Mouse (Mus musculus) forebrain, embryonic 14.5 days (tissue): ENCODE measurements around the gene Apex2. TPM values are rescaled to one million over a fixed set of nuclear protein-coding genes. Genes with fewer than 3 reads are reported as not detected.
A peak's percentile ranks its signal among the peaks of the same experiment; 100 is the strongest.

Experiments
- ATAC-seq: fragments of 200-750 bp; cut with Nextera tagmentation; 2 replicates; pipeline ENCODE4 v1.8.0; 2017; ENCODE audit warnings: mild to moderate bottlenecking, moderate library complexity
- DNase-seq: peaks from one replicate; pipeline ENCODE4 v3.0.0-alpha.2; 2015; ENCODE audit warnings: low spot score
- H3K27ac ChIP-seq: fragments of 300-500 bp; sonication (generic); 2 replicates; pipeline ENCODE4 v1.5.1; 2014; ENCODE audit warnings: low read depth, mild to moderate bottlenecking, control low read depth, low read length, moderate library complexity
- H3K27me3 ChIP-seq: fragments of 300-500 bp; sonication (generic); replicated peaks from 2 replicates; pipeline ENCODE4 v1.6.1; 2014; ENCODE audit warnings: low read length, control low read depth, mixed read lengths; ENCODE audit not compliant: control insufficient read depth, insufficient read depth
- H3K36me3 ChIP-seq: fragments of 300-500 bp; sonication (generic); 2 replicates; pipeline ENCODE4 v1.6.1; 2014; ENCODE audit warnings: low read length, control low read depth; ENCODE audit not compliant: control insufficient read depth, insufficient read depth
- H3K4me1 ChIP-seq: fragments of 300-500 bp; sonication (generic); 2 replicates; pipeline ENCODE4 v1.6.1; 2014; ENCODE audit warnings: antibody characterized with exemption, low read length, control low read depth; ENCODE audit not compliant: control insufficient read depth, insufficient read depth
- H3K4me2 ChIP-seq: fragments of 300-500 bp; sonication (generic); 2 replicates; pipeline ENCODE4 v1.6.1; 2014; ENCODE audit warnings: mild to moderate bottlenecking, control low read depth, low read length
- H3K4me3 ChIP-seq: fragments of 300-500 bp; sonication (generic); 2 replicates; pipeline ENCODE4 v1.5.1; 2014; ENCODE audit warnings: low read depth, low read length, control low read depth
- H3K9ac ChIP-seq: fragments of 300-500 bp; sonication (generic); 2 replicates; pipeline ENCODE4 v1.6.1; 2014; ENCODE audit warnings: mild to moderate bottlenecking, low read length, control low read depth, moderate library complexity
- H3K9me3 ChIP-seq: fragments of 300-500 bp; sonication (generic); replicated peaks from 2 replicates; pipeline ENCODE4 v1.6.1; 2016; ENCODE audit warnings: low read length, control low read depth, mixed read lengths; ENCODE audit not compliant: control insufficient read depth
- WGBS: fragments of 180-500 bp; shearing (Covaris S2); extraction: QIAGEN DNeasy Blood & Tissue Kit; methylation state at CpG from one replicate; pipeline ENCODE4 v1.1.7; 2014; 5-methylcytosine and 5-hydroxymethylcytosine counted together
- polyA plus RNA-seq: library from polyadenylated mRNA; unstranded; fragments of >200 nt; fragmentation: Nextera tagmentation; extraction: Ambion mirVana; gene quantifications from 2 replicates; pipeline ENCODE4 v1.2.1, GENCODE M21; 2014

Gene Apex2
- 21.5 and 24.1 TPM in 2 replicates for polyA plus RNA-seq

GRCm38 (mm10) chrX:150589696-150590095 is at the start of gene Apex2:
Gene Apex2 (minus strand): TSS chrX:150589868.
- no peaks in the 10 kb centered on the region for H3K9me3 ChIP-seq
- peak within 1 kb of the TSS; percentile 58; the same call in 1 of the 2 replicates for H3K4me2 ChIP-seq
- H3K27me3 ChIP-seq = no peaks in the 10 kb centered on the region
- DNase-seq (no peak), ATAC-seq (no peak)
- no peaks in the 10 kb centered on the region for H3K4me1 ChIP-seq
- peak within 1 kb of the TSS; percentile 42; the same call in 1 of the 2 replicates for H3K4me3 ChIP-seq
- peaks cover 4% of the 10 kb centered on the region for H3K36me3 ChIP-seq
- H3K9ac ChIP-seq = no peak within 1 kb of the TSS
- 79% methylated on average over 5 of the region's 5 CpGs for WGBS
- no peak within 1 kb of the TSS for H3K27ac ChIP-seq

GRCm38 (mm10) chrX:150636421-150636820 is 46.8 kb upstream of the Apex2 start:
- 67% methylated on average over 1 of the region's 1 CpGs for WGBS
- H3K27me3 ChIP-seq = no peaks in the 10 kb centered on the region
- no peaks in the 10 kb centered on the region for H3K4me1 ChIP-seq
- H3K9me3 ChIP-seq = no peaks in the 10 kb centered on the region
- no peak overlapping the region for H3K4me2 ChIP-seq
- DNase-seq (no peak), ATAC-seq (no peak)
- no peak overlapping the region for H3K27ac ChIP-seq
- no peaks in the 10 kb centered on the region for H3K36me3 ChIP-seq
- no peak overlapping the region for H3K4me3 ChIP-seq
- H3K9ac ChIP-seq = no peak overlapping the region

DNA sequence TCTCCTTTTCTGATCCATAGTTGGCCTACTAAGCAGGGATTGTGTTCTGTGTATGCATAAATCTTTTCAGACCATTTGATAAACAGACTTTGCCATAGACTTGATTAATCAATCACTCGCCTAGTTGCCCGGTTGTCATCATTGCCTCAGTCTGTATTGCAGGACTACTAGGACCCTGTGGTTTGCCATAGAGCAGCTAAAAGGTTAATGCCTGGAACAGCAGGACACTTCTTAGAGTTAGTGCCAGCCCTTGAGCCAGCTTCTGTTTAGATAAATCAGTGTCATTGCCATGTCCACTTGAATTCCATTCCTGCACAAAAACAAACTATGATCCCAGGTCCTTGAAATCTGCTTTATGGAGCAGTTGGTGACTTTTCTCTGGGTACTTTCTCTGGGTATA is 9.2 kb upstream of the Apex2 start:
- H3K36me3 ChIP-seq = no peaks in the 10 kb centered on the region
- no peaks in the 10 kb centered on the region for H3K27me3 ChIP-seq
- no peaks in the 10 kb centered on the region for H3K4me1 ChIP-seq
- no peak overlapping the region for H3K27ac ChIP-seq
- H3K9me3 ChIP-seq = no peaks in the 10 kb centered on the region
- H3K9ac ChIP-seq = no peak overlapping the region
- no peak for ATAC-seq
- no peak for DNase-seq
- H3K4me3 ChIP-seq = no peak overlapping the region
- H3K4me2 ChIP-seq = no peak overlapping the region
- WGBS = 89% methylated on average over 2 of the region's 2 CpGs

GRCm38 (mm10) chrX:150595016-150595760 is 5.5 kb upstream of the Apex2 start:
- ATAC-seq = no peak
- no peaks in the 10 kb centered on the region for H3K4me1 ChIP-seq
- WGBS = 79% methylated on average over 9 of the region's 9 CpGs

DNA sequence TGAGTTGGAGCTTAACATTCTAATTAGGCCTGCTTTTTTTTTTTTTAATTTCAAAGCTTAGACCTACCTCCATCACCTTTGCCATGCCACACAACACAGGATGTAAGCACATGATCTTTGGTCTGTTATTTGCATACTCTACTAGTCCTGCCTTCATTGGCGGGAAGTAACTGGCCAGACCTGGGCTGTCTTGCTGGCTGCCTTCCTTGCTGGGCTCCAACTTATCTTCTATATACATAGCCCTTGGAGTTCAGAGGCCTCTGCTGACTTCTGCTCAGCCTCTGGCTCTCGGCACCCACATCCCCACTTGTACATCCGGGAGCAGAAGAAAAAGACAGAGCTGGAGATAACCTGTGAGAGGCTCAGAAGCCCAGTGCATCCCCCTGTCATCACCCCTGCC is 4.5 kb upstream of the Apex2 start:
- 90% methylated on average over 3 of the region's 3 CpGs for WGBS
- H3K36me3 ChIP-seq = no peaks in the 10 kb centered on the region
- no peak overlapping the region for H3K4me3 ChIP-seq
- no peak overlapping the region for H3K9ac ChIP-seq
- H3K27ac ChIP-seq = no peak overlapping the region
- no peak overlapping the region for H3K4me2 ChIP-seq
- H3K27me3 ChIP-seq = no peaks in the 10 kb centered on the region
- DNase-seq = no peak
- no peak for ATAC-seq
- no peaks in the 10 kb centered on the region for H3K4me1 ChIP-seq
- H3K9me3 ChIP-seq = no peaks in the 10 kb centered on the region

More at GRCm38 (mm10) chrX:150595016-150595760, 5.5 kb upstream of the Apex2 start:
- no peak for DNase-seq
- Histone ChIP-seq H3K9me3 (no peaks in the 10 kb centered on the region), H3K4me2 (no peak overlapping the region), H3K36me3 (no peaks in the 10 kb centered on the region), H3K27me3 (no peaks in the 10 kb centered on the region), H3K27ac (no peak overlapping the region), H3K9ac (no peak overlapping the region), H3K4me3 (no peak overlapping the region)

DNA sequence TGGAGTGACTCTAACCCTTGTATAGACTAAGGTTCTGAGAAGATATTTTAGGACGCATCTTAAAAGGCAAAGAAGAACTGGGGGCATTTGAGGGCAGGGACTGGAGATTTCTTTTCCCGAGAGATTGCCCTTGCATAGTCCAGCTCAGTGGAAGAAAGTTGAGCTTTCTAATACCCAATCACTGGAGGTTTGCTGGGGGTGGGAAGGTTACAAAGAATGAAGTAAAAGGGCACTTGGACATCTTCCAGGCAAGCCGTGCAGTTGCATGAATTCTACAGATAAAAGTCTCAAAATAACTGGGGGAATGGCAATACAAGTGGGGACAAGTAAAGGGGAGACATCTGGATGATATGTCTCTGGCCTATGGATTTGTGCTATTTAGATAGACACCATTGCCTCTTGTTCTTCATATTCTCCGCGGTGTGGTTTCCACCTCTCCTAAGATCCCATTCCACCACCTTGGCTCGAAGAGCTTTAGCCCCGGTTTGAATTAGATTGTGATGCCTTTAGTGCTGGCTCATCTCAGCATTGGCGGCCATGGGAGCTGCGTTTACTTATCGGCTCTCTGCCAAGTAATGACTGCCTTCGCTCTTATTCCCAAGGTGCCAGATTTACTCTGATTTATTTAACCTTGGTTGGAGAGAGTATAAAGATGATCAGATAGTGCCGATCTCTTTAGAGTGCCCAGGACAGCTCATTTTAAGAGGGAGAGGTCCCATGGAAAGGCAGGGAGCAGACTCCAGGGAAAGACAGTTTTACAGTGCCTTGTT is 3.8 kb upstream of the Apex2 start:
- Histone ChIP-seq H3K9me3 (no peaks in the 10 kb centered on the region), H3K4me3 (no peak overlapping the region), H3K9ac (no peak overlapping the region), H3K27me3 (no peaks in the 10 kb centered on the region), H3K4me1 (no peaks in the 10 kb centered on the region), H3K36me3 (no peaks in the 10 kb centered on the region), H3K27ac (no peak overlapping the region), H3K4me2 (no peak overlapping the region)
- 86% methylated on average over 12 of the region's 12 CpGs for WGBS
- no peak for ATAC-seq
- no peak for DNase-seq

- Histone ChIP-seq H3K36me3 (peaks cover 8% of the 10 kb centered on the region), H3K9ac (peak within 1 kb of the TSS; percentile 73), H3K4me3 (peak within 1 kb of the TSS; percentile 42), H3K4me1 (no peaks in the 10 kb centered on the region), H3K9me3 (no peaks in the 10 kb centered on the region), H3K27ac (peak within 1 kb of the TSS; percentile 80), H3K4me2 (peak within 1 kb of the TSS; percentile 58), H3K27me3 (no peaks in the 10 kb centered on the region)
- DNase-seq = peak; percentile 86
- 36% methylated on average over 35 of the region's 35 CpGs for WGBS
- peak; percentile 98 for ATAC-seq
Measured at GRCm38 (mm10) chrX:150588023-150588764, 1.5 kb downstream of the Apex2 start, which contains the start of gene Pfkfb1. Gene Pfkfb1 (plus strand): TSS chrX:150588229.

- Histone ChIP-seq H3K4me2 (no peak overlapping the region), H3K4me1 (no peaks in the 10 kb centered on the region), H3K27me3 (no peaks in the 10 kb centered on the region), H3K27ac (no peak overlapping the region), H3K36me3 (peaks cover 8% of the 10 kb centered on the region), H3K4me3 (no peak overlapping the region), H3K9me3 (no peaks in the 10 kb centered on the region), H3K9ac (no peak overlapping the region)
- 89% methylated on average over 8 of the region's 8 CpGs for WGBS
- DNase-seq (no peak), ATAC-seq (no peak)
Measured at GRCm38 (mm10) chrX:150585116-150585515, 4.6 kb downstream of the Apex2 start.
